Mouse (Mus musculus): ENCODE results near the gene Rxrb.

Rxrb gene

GRCm38 (mm10) chr17:34024861-34025755 lies 6.5 kb upstream of the Rxrb start:
- in situ Hi-C loops (cut with MboI, MseI), result loop anchor here (5.0 to 25.0 kb wide), 4 partner anchors 58 to 1850 kb away; partner anchors contain the start of genes Dhx16, Dxo and Stk19

GRCm38 (mm10) chr17:34025756-34026151 lies 5.9 kb upstream of the Rxrb start:
- in situ Hi-C loops (cut with MboI, MseI), result loop anchor here (10.0 to 25.0 kb wide), 2 partner anchors 812 to 1849 kb away; partner anchors contain the start of genes Dhx16, Dxo and Stk19

GRCm38 (mm10) chr17:34026221-34026620 lies 5.4 kb upstream of the Rxrb start:
- in situ Hi-C loops (cut with MboI, MseI), result loop anchor here (10.0 to 25.0 kb wide), 2 partner anchors 811 to 1849 kb away; partner anchors contain the start of genes Dhx16, Dxo and Stk19

GRCm38 (mm10) chr17:34026917-34027655 lies 4.5 kb upstream of the Rxrb start:
- in situ Hi-C loops (cut with MboI, MseI), result loop anchor here (10.0 to 25.0 kb wide), 2 partner anchors 810 to 1848 kb away; partner anchors contain the start of genes Dhx16, Dxo and Stk19

- in situ Hi-C loops (cut with MboI, MseI), result loop anchor here (10.0 to 25.0 kb wide), 2 partner anchors 810 to 1847 kb away; partner anchors contain the start of genes Dhx16, Dxo and Stk19
These were observed 3.9 kb upstream of the Rxrb start, which contains the start of gene H2-Ke6 for GRCm38 (mm10) chr17:34027656-34028223. Gene H2-Ke6 (minus strand): TSS chr17:34028060.

- in situ Hi-C loops (cut with MboI, MseI), result loop anchor here (10.0 to 25.0 kb wide), 2 partner anchors 809 to 1846 kb away; partner anchors contain the start of genes Dhx16, Dxo and Stk19
These were observed 3.0 kb upstream of the Rxrb start for GRCm38 (mm10) chr17:34028501-34029149.

GRCm38 (mm10) chr17:34029150-34029889 lies 2.3 kb upstream of the Rxrb start:
- in situ Hi-C loops (cut with MboI, MseI), result loop anchor here (10.0 to 25.0 kb wide), 2 partner anchors 808 to 1845 kb away; partner anchors contain the start of genes Dhx16, Dxo and Stk19

- in situ Hi-C loops (cut with MboI, MseI), result loop anchor here (10.0 to 25.0 kb wide), 2 partner anchors 807 to 1845 kb away; partner anchors contain the start of genes Dhx16, Dxo and Stk19
These were observed 1.6 kb upstream of the Rxrb start for GRCm38 (mm10) chr17:34029890-34030595.

- in situ Hi-C loops (cut with MboI, MseI), result loop anchor here (25.0 kb wide), 1 partner anchor 806 kb away; the partner anchor contains the start of genes Dxo and Stk19
These were observed 718 bp upstream of the Rxrb start for GRCm38 (mm10) chr17:34030861-34031326.

- in situ Hi-C loops (cut with MboI, MseI), result loop anchor here (25.0 kb wide), 1 partner anchor 805 kb away; the partner anchor contains the start of genes Dxo and Stk19
These were observed 591 bp downstream of the Rxrb start for GRCm38 (mm10) chr17:34032174-34032632.

- in situ Hi-C loops (cut with MboI, MseI), result loop anchor here (25.0 kb wide), 1 partner anchor 804 kb away; the partner anchor contains the start of genes Dxo and Stk19
These were observed 1.2 kb downstream of the Rxrb start for GRCm38 (mm10) chr17:34032806-34033205.

GRCm38 (mm10) chr17:34033441-34033840 lies 1.8 kb downstream of the Rxrb start:
- in situ Hi-C loops (cut with MboI, MseI), result loop anchor here (25.0 kb wide), 1 partner anchor 804 kb away; the partner anchor contains the start of genes Dxo and Stk19

GRCm38 (mm10) chr17:34034064-34034463 lies 2.5 kb downstream of the Rxrb start:
- in situ Hi-C loops (cut with MboI, MseI), result loop anchor here (25.0 kb wide), 1 partner anchor 803 kb away; the partner anchor contains the start of genes Dxo and Stk19

- in situ Hi-C loops (cut with MboI, MseI), result loop anchor here (5.0 to 25.0 kb wide), 2 partner anchors 37 to 802 kb away; partner anchors contain the start of genes Dxo and Stk19
These were observed 3.9 kb downstream of the Rxrb start for GRCm38 (mm10) chr17:34035517-34035916.

- in situ Hi-C loops (cut with MboI, MseI), result loop anchor here (5.0 to 25.0 kb wide), 2 partner anchors 36 to 801 kb away; partner anchors contain the start of genes Dxo and Stk19
These were observed 5.0 kb downstream of the Rxrb start for GRCm38 (mm10) chr17:34036647-34037046.

- in situ Hi-C loops (cut with MboI, MseI), result loop anchor here (5.0 to 25.0 kb wide), 2 partner anchors 35 to 800 kb away; partner anchors contain the start of genes Dxo and Stk19
These were observed 5.6 kb downstream of the Rxrb start for GRCm38 (mm10) chr17:34037241-34037640.

- in situ Hi-C loops (cut with MboI, MseI), result loop anchor here (5.0 to 25.0 kb wide), 2 partner anchors 34 to 799 kb away; partner anchors contain the start of genes Dxo and Stk19
These were observed 6.8 kb downstream of the Rxrb start for GRCm38 (mm10) chr17:34038440-34038839.
